Mouse (Mus musculus) embryonic facial prominence, embryonic 14.5 days (tissue): ENCODE results near the gene Elovl7. TPM values are rescaled to one million over a fixed set of nuclear protein-coding genes. Genes with fewer than 3 reads are reported as not detected.

Experiments used
- ATAC-seq: fragments of 200-750 bp; cut with Nextera tagmentation; 2 replicates; pipeline ENCODE4 v1.8.0; 2017; ENCODE audit warnings: low read depth, moderate number of reproducible peaks, moderate TSS enrichment
- DNase-seq: peaks from one replicate; pipeline ENCODE4 v3.0.0-alpha.2; 2015; ENCODE audit warnings: low spot score
- H3K27ac ChIP-seq: fragments of 300-500 bp; sonication (generic); replicated peaks from 2 replicates; pipeline ENCODE4 v1.5.1; 2014; ENCODE audit warnings: low read depth, mild to moderate bottlenecking, low read length, moderate library complexity
- H3K27me3 ChIP-seq: fragments of 300-500 bp; sonication (generic); replicated peaks from 2 replicates; pipeline ENCODE4 v1.6.1; 2014; ENCODE audit warnings: low read length; ENCODE audit not compliant: control insufficient read depth, insufficient read depth
- H3K36me3 ChIP-seq: fragments of 300-500 bp; sonication (generic); 2 replicates; pipeline ENCODE4 v1.6.1; 2014; ENCODE audit warnings: low read length, mixed read lengths; ENCODE audit not compliant: control insufficient read depth, insufficient read depth
- H3K4me1 ChIP-seq: fragments of 300-500 bp; sonication (generic); 2 replicates; pipeline ENCODE4 v1.6.1; 2014; ENCODE audit warnings: antibody characterized with exemption, low read length; ENCODE audit not compliant: control insufficient read depth, insufficient read depth
- H3K4me2 ChIP-seq: fragments of 300-500 bp; sonication (generic); 2 replicates; pipeline ENCODE4 v1.6.1; 2014; ENCODE audit warnings: low read depth, mild to moderate bottlenecking, low read length, moderate library complexity, mixed read lengths
- H3K4me3 ChIP-seq: fragments of 300-500 bp; sonication (generic); 2 replicates; pipeline ENCODE4 v1.5.1; 2014; ENCODE audit warnings: low read depth, mild to moderate bottlenecking, low read length
- H3K9ac ChIP-seq: fragments of 300-500 bp; sonication (generic); 2 replicates; pipeline ENCODE4 v1.6.1; 2014; ENCODE audit warnings: low read depth, mild to moderate bottlenecking, low read length, moderate library complexity, mixed read lengths
- H3K9me3 ChIP-seq: fragments of 300-500 bp; sonication (generic); 2 replicates; pipeline ENCODE4 v1.6.1; 2016; ENCODE audit warnings: low read length; ENCODE audit not compliant: control insufficient read depth
- WGBS: fragments of 180-500 bp; shearing (Covaris S2); extraction: QIAGEN DNeasy Blood & Tissue Kit; methylation state at CpG from one replicate; pipeline ENCODE4 v1.1.7; 2014; 5-methylcytosine and 5-hydroxymethylcytosine counted together
- polyA plus RNA-seq: library from polyadenylated mRNA; unstranded; fragments of >200 nt; fragmentation: Nextera tagmentation; extraction: Ambion mirVana; gene quantifications from 2 replicates; pipeline ENCODE4 v1.2.1, GENCODE M21; 2014

Elovl7 gene
- polyA plus RNA-seq, 1 experiment from 2014 or later, result 4.2 TPM

DNA sequence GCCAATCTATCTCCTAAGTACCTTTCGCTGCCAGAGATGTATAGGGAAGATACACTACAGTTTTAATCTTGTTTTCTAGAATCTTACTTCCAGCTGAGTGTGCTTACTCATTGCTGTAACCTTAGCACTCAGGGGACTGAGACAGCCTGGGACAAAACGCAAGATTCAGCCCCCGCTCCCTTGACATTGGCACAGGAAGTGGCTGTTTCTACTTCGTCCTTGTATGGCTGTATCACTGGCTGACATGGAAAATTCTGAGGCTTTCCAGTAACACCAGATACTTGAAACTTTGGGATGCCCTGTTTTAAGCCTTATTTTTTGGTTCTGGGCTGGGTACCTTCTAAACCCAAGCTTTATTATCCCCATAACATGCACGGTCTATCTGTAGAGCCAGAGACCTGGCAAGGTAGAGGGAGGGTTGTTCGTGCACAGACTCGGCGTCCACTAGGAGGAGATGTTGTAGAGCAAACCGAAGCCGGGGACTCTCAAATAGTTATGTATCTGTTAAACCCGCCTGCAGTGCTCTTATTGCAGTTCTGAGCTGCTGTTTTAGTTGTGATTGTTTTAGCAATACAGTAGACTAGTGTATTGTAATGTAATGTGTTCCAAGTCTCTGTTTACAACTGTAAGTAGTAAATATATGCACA is 23.0 kb upstream of the Elovl7 start:
- Histone ChIP-seq H3K4me2 (no peak overlapping the region), H3K36me3 (peaks cover 36% of the 10 kb centered on the region), H3K27ac (no peak overlapping the region), H3K4me1 (no peaks in the 10 kb centered on the region), H3K27me3 (no peaks in the 10 kb centered on the region), H3K4me3 (no peak overlapping the region), H3K9me3 (no peaks in the 10 kb centered on the region), H3K9ac (no peak overlapping the region)
- 54% methylated on average over 11 of the region's 11 CpGs for WGBS
- ATAC-seq (peak; percentile 70; the same call in 1 of the 2 replicates), DNase-seq (peak; percentile 81)

DNA sequence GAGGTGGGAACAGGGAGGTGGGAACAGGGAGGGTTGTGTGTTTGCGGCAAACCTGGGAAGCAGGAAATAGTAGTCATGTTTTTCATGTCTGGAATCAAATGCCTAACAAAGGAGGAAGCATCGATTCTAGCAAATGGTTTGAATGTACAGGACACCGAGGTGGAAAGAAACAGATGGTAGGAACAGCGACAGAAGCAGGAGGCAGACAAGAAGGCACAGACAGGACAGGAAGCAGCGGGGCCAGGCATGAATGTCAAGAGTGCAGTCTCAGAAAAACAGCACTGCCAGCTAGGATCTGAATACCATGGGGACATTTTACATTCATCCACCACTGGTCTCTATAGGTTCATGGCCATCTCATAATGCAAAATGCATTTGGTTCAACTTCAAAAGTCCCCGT is 18.7 kb upstream of the Elovl7 start:
- Histone ChIP-seq H3K27ac (no peak overlapping the region), H3K27me3 (no peaks in the 10 kb centered on the region), H3K4me2 (no peak overlapping the region), H3K9me3 (no peaks in the 10 kb centered on the region), H3K36me3 (peaks cover 20% of the 10 kb centered on the region), H3K9ac (no peak overlapping the region), H3K4me1 (no peaks in the 10 kb centered on the region), H3K4me3 (no peak overlapping the region)
- WGBS, result 88% methylated on average over 6 of the region's 6 CpGs
- ATAC-seq, result no peak
- DNase-seq, result no peak

DNA sequence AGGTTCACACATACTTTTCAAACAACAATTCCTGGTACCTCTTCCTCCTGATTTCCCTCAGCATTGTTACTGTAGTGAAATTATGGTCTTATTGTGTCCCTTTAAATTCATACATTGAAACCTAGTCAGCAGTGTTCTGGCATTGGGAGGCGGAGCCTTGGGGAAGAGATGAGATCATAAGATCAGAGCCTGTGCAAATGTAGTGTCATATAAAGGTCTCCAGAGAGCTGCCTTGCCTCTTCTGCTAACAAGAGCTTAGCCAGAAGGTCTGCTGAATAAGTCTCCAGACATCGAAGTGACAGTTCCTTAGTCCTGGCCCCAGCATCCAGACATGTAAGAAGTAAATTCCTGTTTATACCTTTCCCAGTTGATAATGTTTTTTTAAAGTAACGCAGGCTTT is 9.3 kb upstream of the Elovl7 start:
- no peak for ATAC-seq

DNA sequence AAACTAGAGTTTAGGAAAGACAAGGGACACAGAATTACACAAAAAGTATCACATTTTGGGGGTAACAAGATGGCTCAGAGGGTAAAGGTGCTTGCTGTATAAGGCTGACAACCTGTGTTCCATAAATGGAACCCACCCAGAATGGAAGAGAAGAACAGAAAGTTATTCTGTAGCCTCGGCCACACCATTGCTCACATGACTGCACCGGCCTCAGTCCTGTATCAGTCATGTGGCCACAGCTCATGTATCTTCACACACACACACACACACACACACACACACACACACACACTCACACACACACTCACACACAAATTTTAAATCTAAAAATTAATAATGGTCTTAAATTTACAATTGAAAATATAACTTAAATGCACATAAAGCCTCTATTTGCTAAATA is 6.8 kb upstream of the Elovl7 start:
- Histone ChIP-seq H3K9me3 (no peaks in the 10 kb centered on the region), H3K27ac (no peak overlapping the region), H3K27me3 (no peaks in the 10 kb centered on the region), H3K4me3 (no peak overlapping the region), H3K4me2 (no peak overlapping the region), H3K9ac (no peak overlapping the region), H3K36me3 (no peaks in the 10 kb centered on the region), H3K4me1 (no peaks in the 10 kb centered on the region)
- no peak for ATAC-seq
- WGBS, result 88% methylated on average over 2 of the region's 2 CpGs
- DNase-seq, result no peak

More for the DNA sequence above, 9.3 kb upstream of the Elovl7 start:
- no peaks in the 10 kb centered on the region for H3K36me3 ChIP-seq
- no peaks in the 10 kb centered on the region for H3K9me3 ChIP-seq
- no peak for DNase-seq
- no peak overlapping the region for H3K4me2 ChIP-seq
- no peak overlapping the region for H3K4me3 ChIP-seq
- 83% methylated on average over 3 of the region's 3 CpGs for WGBS
- no peaks in the 10 kb centered on the region for H3K27me3 ChIP-seq
- H3K4me1 ChIP-seq, result no peaks in the 10 kb centered on the region
- no peak overlapping the region for H3K27ac ChIP-seq
- no peak overlapping the region for H3K9ac ChIP-seq

DNA sequence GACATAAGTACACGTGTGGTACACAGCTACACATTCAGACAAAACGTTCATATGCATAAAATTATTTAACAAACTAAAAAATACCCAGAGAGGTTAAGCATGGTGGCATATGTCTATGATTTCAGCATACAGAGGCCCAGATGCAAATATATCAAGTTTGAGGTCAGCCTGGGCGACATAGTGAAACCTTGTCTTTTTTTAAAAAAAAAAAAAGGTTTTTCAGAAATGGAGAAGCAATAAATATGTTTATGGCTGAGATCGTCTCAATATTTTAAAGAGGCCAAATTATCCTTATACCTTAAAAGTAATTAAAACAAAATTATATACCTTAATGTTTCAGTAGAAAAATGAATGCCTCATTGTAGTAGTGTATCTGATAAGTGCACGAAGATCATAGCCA is 6.1 kb upstream of the Elovl7 start:
- WGBS, result 61% methylated on average over 5 of the region's 5 CpGs
- Histone ChIP-seq H3K9me3 (no peaks in the 10 kb centered on the region), H3K4me3 (no peak overlapping the region), H3K9ac (no peak overlapping the region), H3K4me1 (no peaks in the 10 kb centered on the region), H3K27me3 (peaks cover 1% of the 10 kb centered on the region), H3K4me2 (no peak overlapping the region), H3K36me3 (no peaks in the 10 kb centered on the region), H3K27ac (no peak overlapping the region)
- no peak for ATAC-seq
- DNase-seq, result no peak

DNA sequence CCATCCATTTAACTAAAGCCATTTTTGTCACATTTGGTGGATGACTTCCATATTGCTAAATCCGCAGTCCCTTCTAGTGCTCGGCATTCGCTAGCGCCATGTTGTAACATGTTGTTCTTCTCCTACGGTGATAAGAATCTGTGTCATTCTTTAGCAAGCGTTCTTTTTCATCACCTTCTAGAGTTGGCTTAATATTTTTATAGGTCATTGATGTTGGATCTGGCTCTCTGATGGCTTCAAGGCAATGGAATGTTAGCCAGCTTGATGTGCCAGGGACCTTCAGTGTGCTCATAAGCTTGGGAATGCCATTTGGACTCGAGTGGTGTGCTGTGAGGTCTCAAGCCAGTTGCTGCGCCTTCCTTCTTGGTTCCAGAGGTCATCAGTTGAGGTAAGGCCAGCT is 3.2 kb upstream of the Elovl7 start:
- Histone ChIP-seq H3K4me3 (no peak overlapping the region), H3K27me3 (peaks cover 25% of the 10 kb centered on the region), H3K4me2 (no peak overlapping the region), H3K36me3 (no peaks in the 10 kb centered on the region), H3K4me1 (peaks cover 7% of the 10 kb centered on the region; the same call in 1 of the 2 replicates), H3K9ac (no peak overlapping the region), H3K9me3 (no peaks in the 10 kb centered on the region), H3K27ac (no peak overlapping the region)
- DNase-seq (no peak), ATAC-seq (no peak)
- WGBS, result 90% methylated on average over 8 of the region's 8 CpGs

DNA sequence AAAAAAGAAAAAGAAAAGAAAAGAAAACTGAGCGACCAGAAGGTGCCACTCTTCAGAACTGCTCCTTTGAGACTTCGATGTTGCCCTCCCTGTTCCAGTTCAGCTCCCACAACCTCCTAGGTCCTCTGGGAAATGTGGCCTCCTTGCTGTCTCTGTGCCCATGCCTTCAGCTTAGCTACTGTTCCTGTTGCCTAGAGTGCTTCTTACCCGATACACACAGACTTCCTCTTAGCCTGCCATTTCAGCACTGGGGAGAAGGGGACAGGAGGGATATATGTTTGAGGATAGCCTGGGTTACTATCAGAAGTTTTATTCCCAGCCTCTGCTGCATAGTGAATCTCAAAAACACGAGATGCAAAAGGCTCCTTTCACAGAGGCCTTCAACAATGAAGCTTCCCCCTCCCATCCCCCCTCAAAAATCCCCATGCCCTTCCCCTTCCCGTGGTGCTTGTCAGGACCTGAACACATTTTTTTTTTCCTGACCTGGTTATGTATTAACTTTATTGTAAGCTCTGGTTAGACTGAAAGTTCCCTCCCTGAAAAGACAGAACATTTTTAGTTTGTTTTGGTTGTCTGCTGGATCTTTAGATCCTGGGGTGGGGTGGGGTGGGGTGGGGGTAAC is 1.7 kb upstream of the Elovl7 start:
- H3K4me1 ChIP-seq, result peaks cover 7% of the 10 kb centered on the region; the same call in 1 of the 2 replicates
- H3K9me3 ChIP-seq, result no peaks in the 10 kb centered on the region
- no peak overlapping the region for H3K9ac ChIP-seq
- no peak for ATAC-seq
- WGBS, result 39% methylated on average over 5 of the region's 5 CpGs
- peaks cover 40% of the 10 kb centered on the region for H3K27me3 ChIP-seq
- no peak overlapping the region for H3K4me3 ChIP-seq
- H3K36me3 ChIP-seq, result no peaks in the 10 kb centered on the region
- DNase-seq, result no peak
- H3K4me2 ChIP-seq, result no peak overlapping the region
- H3K27ac ChIP-seq, result no peak overlapping the region

DNA sequence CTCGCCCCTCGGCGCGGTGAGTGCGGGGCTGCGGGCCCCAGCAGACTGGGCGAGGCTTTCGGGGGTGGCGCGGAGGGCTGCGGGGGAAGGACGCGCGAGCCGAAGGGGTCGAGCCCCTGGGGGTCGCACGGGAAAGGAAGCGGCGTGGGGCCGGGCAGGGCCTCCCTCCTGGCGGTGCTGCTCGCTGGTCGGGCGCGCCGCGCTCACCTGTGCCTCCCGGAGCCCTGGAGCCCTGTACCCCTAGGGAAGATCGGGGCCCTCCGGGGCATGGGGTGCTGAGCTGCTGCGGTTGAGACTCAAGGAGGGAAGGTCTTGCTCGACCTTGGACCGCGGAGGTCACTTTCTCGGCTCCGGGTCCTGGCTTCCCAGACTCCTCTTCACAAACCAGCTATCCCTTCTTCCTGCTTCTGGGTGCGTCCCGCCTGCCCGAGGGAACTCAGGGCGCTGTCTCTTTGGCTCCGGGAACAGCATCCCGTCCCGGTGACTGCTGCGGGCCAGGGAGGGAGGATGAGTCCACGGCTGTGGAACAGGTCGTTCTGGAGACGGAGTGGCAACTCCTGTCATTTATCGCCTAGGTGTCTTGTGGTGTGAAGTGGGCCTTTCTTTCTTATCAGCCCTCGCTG is 392 bp downstream of the Elovl7 start:
- Histone ChIP-seq H3K4me3 (peak overlapping the region; percentile 76), H3K36me3 (no peaks in the 10 kb centered on the region), H3K27me3 (peaks cover 48% of the 10 kb centered on the region), H3K4me2 (peak overlapping the region; percentile 100), H3K9ac (peak overlapping the region; percentile 65), H3K27ac (no peak overlapping the region), H3K9me3 (no peaks in the 10 kb centered on the region), H3K4me1 (peaks cover 7% of the 10 kb centered on the region; the same call in 1 of the 2 replicates)
- DNase-seq (no peak), ATAC-seq (peak; percentile 74)
- WGBS, result 1% methylated on average over 28 of the region's 50 CpGs
